In the genomic region with DNA sequence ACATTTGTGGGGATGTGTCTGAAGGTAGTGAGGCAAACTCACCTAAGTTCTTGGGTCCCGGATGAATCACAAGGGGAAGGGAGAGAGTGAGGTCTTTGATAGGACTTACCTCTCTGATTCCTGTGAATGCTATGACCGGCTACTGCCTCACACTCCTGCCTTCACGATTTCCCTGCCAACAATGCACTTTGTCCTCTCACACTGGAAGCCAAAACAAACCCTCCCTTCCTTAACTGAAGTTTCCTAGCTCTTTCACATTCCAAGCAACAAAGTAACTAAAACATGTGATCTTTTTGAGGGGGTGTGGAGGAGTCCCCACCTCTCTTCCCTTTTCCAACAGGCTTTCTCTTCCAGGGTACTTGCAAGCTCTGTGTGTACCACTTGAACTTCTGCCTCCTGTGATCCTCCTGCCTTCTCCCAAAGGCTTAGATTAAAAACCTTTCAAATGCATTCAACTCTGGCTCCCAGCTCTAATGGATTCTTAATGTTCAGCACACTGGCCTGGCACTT, we compare ENCODE assay signal across 24 mouse cellular contexts. TPM values are rescaled to one million over a fixed set of nuclear protein-coding genes. Genes with fewer than 3 reads are reported as not detected.
DNase-seq lines count a peak whose midpoint lies in the region; ATAC-seq and TF ChIP-seq lines count a peak whose summit lies in the region.
"Had no signal": no experiment of that assay in that cellular context is flagged by ENCODE, and none has a peak within 500 bp of the region (broad histone marks: within the 10 kb centered on the region; RNA-seq: fewer than 3 reads in every experiment).

No protein-coding gene starts in this region.

- no peaks in the 10 kb centered on the region for H3K27me3 ChIP-seq in kidney, adult 2 months (replicated peaks; ENCODE audit: control insufficient read depth, insufficient read depth, low read length)
- H3K27me3 ChIP-seq in lung, postnatal 0 days (replicated peaks; ENCODE audit: insufficient read depth, low read length) = no peaks in the 10 kb centered on the region
- H3K27me3 ChIP-seq in stomach, postnatal 0 days (ENCODE audit: control insufficient read depth, insufficient read depth, low read length) = no peaks in the 10 kb centered on the region
- H3K27me3 ChIP-seq: midbrain, embryonic 12.5 days had no signal

- no peak for TF ChIP-seq CTCF in kidney, adult 2 months (conservative IDR thresholded peaks at IDR 0.05; ENCODE audit: insufficient read depth, insufficient read length, low read depth, low read length)
- no peak for TF ChIP-seq CTCF in lung, postnatal 0 days (IDR thresholded peaks at IDR 0.05)
- no peak for TF ChIP-seq CTCF in stomach, postnatal 0 days (IDR thresholded peaks at IDR 0.05; ENCODE audit: low read depth)

- peak; percentile 4; the same call in 1 of the 2 replicates for ATAC-seq in lung, postnatal 0 days
- no peak for ATAC-seq in stomach, postnatal 0 days (ENCODE audit: low FRiP score, low TSS enrichment)
- no peak for ATAC-seq in megakaryocyte, adult 5-6 weeks (ENCODE audit: poor library complexity, severe bottlenecking)
- ATAC-seq: CD4-positive, CD25-positive, alpha-beta regulatory T cell, adult 4 months; forebrain, embryonic 14.5 days; hindbrain, postnatal 0 days; intestine, embryonic 16.5 days had no signal

- no peaks in the 10 kb centered on the region for H3K9me3 ChIP-seq in lung, postnatal 0 days (ENCODE audit: low read length)
- no peaks in the 10 kb centered on the region for H3K9me3 ChIP-seq in stomach, postnatal 0 days (ENCODE audit: control insufficient read depth, low read length)
- H3K9me3 ChIP-seq: heart, embryonic 10.5 days; hindbrain, embryonic 10.5 days; midbrain, embryonic 12.5 days had no signal

- peaks cover 2% of the 10 kb centered on the region for H3K36me3 ChIP-seq in kidney, adult 2 months (ENCODE audit: control insufficient read depth, insufficient read depth, low read length)
- H3K36me3 ChIP-seq in lung, postnatal 0 days (ENCODE audit: insufficient read depth, low read length) = peaks cover under 1% of the 10 kb centered on the region; the same call in 1 of the 2 replicates
- no peaks in the 10 kb centered on the region for H3K36me3 ChIP-seq in stomach, postnatal 0 days (ENCODE audit: control insufficient read depth, insufficient read depth, low read length)

- WGBS in kidney, adult 2 months = 44% methylated on average over 3 of the region's 3 CpGs
- 51% methylated on average over 3 of the region's 3 CpGs for WGBS in lung, postnatal 0 days
- WGBS in stomach, postnatal 0 days = 68% methylated on average over 3 of the region's 3 CpGs

- H3K4me2 ChIP-seq in lung, postnatal 0 days (replicated peaks; ENCODE audit: low read depth, low read length) = no peak overlapping the region
- H3K4me2 ChIP-seq in stomach, postnatal 0 days (replicated peaks; ENCODE audit: low read depth) = no peak overlapping the region
- H3K4me2 ChIP-seq: liver, embryonic 11.5 days; lung, embryonic 14.5 days; midbrain, embryonic 12.5 days had no signal

- peak; percentile 70 for DNase-seq in kidney, adult 2 months
- no peak for DNase-seq in kidney, postnatal 4 days
- peak; percentile 24 for DNase-seq in kidney, postnatal 14 days
- peak; percentile 81 for DNase-seq in lung, postnatal 0 days (ENCODE audit: low spot score)
- DNase-seq in stomach, postnatal 0 days (ENCODE audit: low spot score) = peak; percentile 21
- DNase-seq in left cerebral cortex, adult 8-10 months (ENCODE audit: low spot score in 2 of 2) = no peak
- DNase-seq: adrenal gland, postnatal 25 days; cerebellum, adult 8-10 months; cerebellum, postnatal 36 days; lung, embryonic 14.5 days; right cerebral cortex, postnatal 14 days; spleen, adult 18-20 months; thymus, adult 18-20 months; thymus, postnatal 4 days had no signal

- no peak overlapping the region for H3K9ac ChIP-seq in lung, postnatal 0 days (replicated peaks; ENCODE audit: low read depth)
- no peak overlapping the region for H3K9ac ChIP-seq in stomach, postnatal 0 days (ENCODE audit: low read length)
- H3K9ac ChIP-seq: lung, embryonic 14.5 days; midbrain, embryonic 12.5 days had no signal

- no peak for TF ChIP-seq POLR2A in kidney, adult 2 months (IDR thresholded peaks at IDR 0.05; ENCODE audit: low read depth, low read length)

- H3K4me3 ChIP-seq in kidney, adult 2 months (ENCODE audit: insufficient read depth, low read depth, low read length) = no peak overlapping the region
- H3K4me3 ChIP-seq in lung, postnatal 0 days (ENCODE audit: low read depth, low read length) = no peak overlapping the region
- no peak overlapping the region for H3K4me3 ChIP-seq in stomach, postnatal 0 days (ENCODE audit: low read depth, low read length)
- H3K4me3 ChIP-seq: heart, embryonic 10.5 days; hindbrain, embryonic 10.5 days; layer of hippocampus, adult 2 months; midbrain, embryonic 12.5 days had no signal

- peak; percentile 39; the same call in 1 of the 2 replicates for TF ChIP-seq EP300 in lung, postnatal 0 days (IDR thresholded peaks at IDR 0.05)
- TF ChIP-seq EP300 in stomach, postnatal 0 days (optimal IDR thresholded peaks at IDR 0.05) = no peak

- no peaks in the 10 kb centered on the region; the same call in 1 of the 2 replicates for H3K4me1 ChIP-seq in kidney, adult 2 months (ENCODE audit: control insufficient read depth, insufficient read depth, low read length)
- H3K4me1 ChIP-seq in lung, postnatal 0 days (ENCODE audit: insufficient read depth, low read depth, low read length) = peaks cover 8% of the 10 kb centered on the region; the same call in 1 of the 2 replicates
- H3K4me1 ChIP-seq in stomach, postnatal 0 days (replicated peaks; ENCODE audit: control insufficient read depth, insufficient read depth) = no peaks in the 10 kb centered on the region

- H3K27ac ChIP-seq in kidney, adult 2 months (ENCODE audit: insufficient read depth, low read depth, low read length) = peak overlapping the region; percentile 20; the same call in 1 of the 2 replicates
- H3K27ac ChIP-seq in lung, postnatal 0 days (ENCODE audit: low read length) = peak overlapping the region; percentile 62
- H3K27ac ChIP-seq in stomach, postnatal 0 days (replicated peaks) = no peak overlapping the region
- H3K27ac ChIP-seq: heart, embryonic 10.5 days; hindbrain, embryonic 10.5 days; hindbrain, postnatal 0 days; layer of hippocampus, adult 2 months; midbrain, embryonic 12.5 days had no signal

RNA-seq across cellular contexts. Expression of a gene that starts 3.7 kb away (rescaled TPM):
- polyA plus RNA-seq in kidney, adult 2 months (2012; rRNA removed) = 23.1 and 24.9 TPM in 2 replicates
- polyA plus RNA-seq in lung, postnatal 0 days (2015; fragmentation: Nextera tagmentation; extraction: Ambion mirVana) = 21.9 and 28.7 TPM in 2 replicates
- polyA plus RNA-seq in stomach, postnatal 0 days (2015; fragmentation: Nextera tagmentation; extraction: Ambion mirVana) = 12.8 and 13.0 TPM in 2 replicates
- total RNA-seq in megakaryocyte, adult 5-6 weeks (2015) = 42.4 and 45.9 TPM in 2 replicates
- 30.9 and 42.2 TPM in 2 replicates for total RNA-seq in megakaryocyte, adult 5-6 weeks (2017)
- 10 to 100 TPM; 47.0 to 60.6 (median 52.4) TPM for total RNA-seq in left cerebral cortex, adult 8-10 months (2022)

RNA-seq across cellular contexts. Expression of a gene that starts 3.8 kb away (rescaled TPM):
- 17.4 and 18.1 TPM in 2 replicates for polyA plus RNA-seq in kidney, adult 2 months (2012; rRNA removed)
- polyA plus RNA-seq in lung, postnatal 0 days (2015; fragmentation: Nextera tagmentation; extraction: Ambion mirVana) = 53.9 and 55.8 TPM in 2 replicates
- 38.8 and 39.2 TPM in 2 replicates for polyA plus RNA-seq in stomach, postnatal 0 days (2015; fragmentation: Nextera tagmentation; extraction: Ambion mirVana)
- 117 and 132 TPM in 2 replicates for total RNA-seq in megakaryocyte, adult 5-6 weeks (2015)
- total RNA-seq in megakaryocyte, adult 5-6 weeks (2017) = 92.7 and 98.2 TPM in 2 replicates
- 10 to 100 TPM; 42.9 to 46.0 (median 45.4) TPM for total RNA-seq in left cerebral cortex, adult 8-10 months (2022)

Comparison
In these comparisons a context has a peak if more than half of its experiments do, and no peak if none do; other contexts are left out.
1. DNase-seq: peak in kidney, adult 2 months (single experiment), kidney, postnatal 14 days (single experiment), lung, postnatal 0 days (single experiment) and stomach, postnatal 0 days (single experiment); none in kidney, postnatal 4 days (0 of 2) and left cerebral cortex, adult 8-10 months (0 of 2).